Mouse (Mus musculus) E14TG2a.4 (cell line): Measurements from ENCODE around the gene Gm4779.

Experiments used
- CTCF ChIP-seq: conservative IDR thresholded peaks from 2 replicates; pipeline ENCODE4 v1.5.1; 2014; ENCODE audit warnings: low read length
- POU5F1 ChIP-seq: IDR thresholded peaks from 2 replicates; pipeline ENCODE4 v1.6.1; 2014; ENCODE audit warnings: low read length, borderline replicate concordance

GRCm38 (mm10) chrX:101767280-101767679, 26.9 kb downstream of the Gm4779 start:
- no peak for TF ChIP-seq CTCF
- no peak for TF ChIP-seq POU5F1
